Mouse (Mus musculus) stomach, embryonic 14.5 days (tissue): ENCODE data around the gene Agtrap. TPM values are rescaled to one million over a fixed set of nuclear protein-coding genes. Genes with fewer than 3 reads are reported as not detected.

ENCODE experiments used
- ATAC-seq: fragments of 200-750 bp; cut with Nextera tagmentation; 2 replicates; pipeline ENCODE4 v1.8.0; 2017; ENCODE audit warnings: low read depth, moderate TSS enrichment; ENCODE audit not compliant: insufficient number of reproducible peaks, insufficient read depth, low FRiP score
- H3K27ac ChIP-seq: fragments of 300-500 bp; sonication (generic); 2 replicates; pipeline ENCODE4 v1.5.1; 2014; ENCODE audit warnings: mild to moderate bottlenecking, low read length, moderate library complexity, mixed read lengths
- H3K27me3 ChIP-seq: fragments of 300-500 bp; sonication (generic); 2 replicates; pipeline ENCODE4 v1.6.1; 2014; ENCODE audit warnings: low read length, control low read depth, mixed read lengths; ENCODE audit not compliant: control insufficient read depth, insufficient read depth
- H3K36me3 ChIP-seq: fragments of 300-500 bp; sonication (generic); 2 replicates; pipeline ENCODE4 v1.6.1; 2014; ENCODE audit warnings: mild to moderate bottlenecking, control low read depth, low read length, moderate library complexity, mixed read lengths; ENCODE audit not compliant: control insufficient read depth, insufficient read depth
- H3K4me1 ChIP-seq: fragments of 300-500 bp; sonication (generic); 2 replicates; pipeline ENCODE4 v1.6.1; 2014; ENCODE audit warnings: low read length, control low read depth, mixed read lengths; ENCODE audit not compliant: control insufficient read depth, insufficient read depth
- H3K4me2 ChIP-seq: fragments of 300-500 bp; sonication (generic); replicated peaks from 2 replicates; pipeline ENCODE4 v1.6.1; 2014; ENCODE audit warnings: low read depth, low read length, control low read depth
- H3K4me3 ChIP-seq: fragments of 300-500 bp; sonication (generic); 2 replicates; pipeline ENCODE4 v1.5.1; 2014; ENCODE audit warnings: low read depth, low read length, control low read depth
- H3K9ac ChIP-seq: fragments of 300-500 bp; sonication (generic); replicated peaks from 2 replicates; pipeline ENCODE4 v1.6.1; 2014; ENCODE audit warnings: low read depth, mild to moderate bottlenecking, control low read depth, low read length, moderate library complexity, mixed read lengths
- H3K9me3 ChIP-seq: fragments of 300-500 bp; sonication (generic); 2 replicates; pipeline ENCODE4 v1.6.1; 2016; ENCODE audit warnings: low read depth, low read length, control low read depth; ENCODE audit not compliant: control insufficient read depth
- WGBS: fragments of 180-500 bp; shearing (Covaris S2); extraction: QIAGEN DNeasy Blood & Tissue Kit; methylation state at CpG from one replicate; pipeline ENCODE4 v1.1.7; 2014; 5-methylcytosine and 5-hydroxymethylcytosine counted together
- polyA plus RNA-seq: library from polyadenylated mRNA; unstranded; fragments of >200 nt; fragmentation: Nextera tagmentation; extraction: Ambion mirVana; gene quantifications from 2 replicates; pipeline ENCODE4 v1.2.1, GENCODE M21; 2014

The Agtrap gene
- 12.8 and 13.3 TPM in 2 replicates for polyA plus RNA-seq

DNA sequence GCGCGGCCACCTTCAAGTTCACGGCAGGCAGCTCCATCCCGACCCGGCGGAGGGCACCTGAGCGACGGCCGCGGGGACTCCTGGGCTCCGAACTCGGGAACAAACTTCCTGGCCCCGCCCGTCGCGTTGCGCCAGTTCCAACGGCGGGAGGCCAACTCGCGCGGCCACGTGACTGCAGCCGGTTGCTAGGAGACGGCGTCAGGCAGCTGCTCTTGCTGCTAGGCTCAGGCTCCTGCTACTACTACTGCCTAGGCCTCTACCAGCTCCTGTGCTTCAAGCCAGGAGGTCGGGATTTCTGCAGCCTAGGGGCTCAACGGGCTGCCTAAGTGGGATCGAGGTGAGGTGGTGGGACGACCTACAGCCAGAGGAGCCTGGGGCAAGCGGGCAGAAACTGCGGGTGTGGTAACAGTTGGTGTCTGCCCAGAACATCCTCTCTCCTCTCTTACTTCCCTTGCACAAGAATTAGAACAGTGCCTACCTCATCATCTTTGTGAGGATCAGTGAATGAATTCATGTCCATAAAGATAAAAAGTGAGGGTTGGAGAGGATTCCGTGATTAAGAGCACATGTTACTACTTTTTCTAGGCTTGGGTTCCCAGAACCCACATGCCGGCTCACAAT lies at the start of gene Agtrap:
Gene Agtrap (minus strand): TSS at position 125 of the 621 bp plus-strand sequence.
- H3K9ac ChIP-seq = peak within 1 kb of the TSS; percentile 64
- peak within 1 kb of the TSS; percentile 1; the same call in 1 of the 2 replicates for H3K27ac ChIP-seq
- H3K4me2 ChIP-seq = peak within 1 kb of the TSS; percentile 87
- H3K27me3 ChIP-seq = no peaks in the 10 kb centered on the region
- WGBS = 5% methylated on average over 34 of the region's 34 CpGs
- ATAC-seq = peak; percentile 92
- peak within 1 kb of the TSS; percentile 78 for H3K4me3 ChIP-seq
- H3K4me1 ChIP-seq = peaks cover 16% of the 10 kb centered on the region; the same call in 1 of the 2 replicates
- no peaks in the 10 kb centered on the region for H3K9me3 ChIP-seq
- no peaks in the 10 kb centered on the region for H3K36me3 ChIP-seq

DNA sequence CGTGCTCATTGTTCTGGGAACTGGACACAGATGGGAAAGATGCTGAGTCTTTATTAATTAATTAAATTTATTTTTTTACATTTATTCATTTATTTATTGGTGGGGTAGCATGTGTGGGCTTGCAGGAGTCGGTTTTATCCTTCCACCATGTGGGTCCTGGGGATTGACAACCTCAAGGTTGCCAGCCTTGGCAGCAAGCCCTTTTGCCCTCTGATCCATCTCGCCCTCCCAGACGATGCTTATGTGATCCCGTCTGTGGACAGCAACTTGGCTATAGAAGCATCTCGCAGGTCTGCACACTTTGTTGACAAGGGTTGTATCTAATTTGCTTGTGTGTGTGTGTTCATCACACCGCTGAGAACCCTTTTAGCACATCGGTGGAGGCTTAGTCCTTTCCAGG lies 49.7 kb upstream of the Agtrap start:
- H3K36me3 ChIP-seq = no peaks in the 10 kb centered on the region
- ATAC-seq = no peak
- H3K27me3 ChIP-seq = no peaks in the 10 kb centered on the region
- no peak overlapping the region for H3K9ac ChIP-seq
- H3K4me3 ChIP-seq = no peak overlapping the region
- no peak overlapping the region for H3K4me2 ChIP-seq
- no peaks in the 10 kb centered on the region for H3K9me3 ChIP-seq
- WGBS = 68% methylated on average over 8 of the region's 8 CpGs
- 0 out of 2 replicates have a peak, but pooled peaks cover 3% of the 10 kb centered on the region for H3K4me1 ChIP-seq
- no peak overlapping the region for H3K27ac ChIP-seq

DNA sequence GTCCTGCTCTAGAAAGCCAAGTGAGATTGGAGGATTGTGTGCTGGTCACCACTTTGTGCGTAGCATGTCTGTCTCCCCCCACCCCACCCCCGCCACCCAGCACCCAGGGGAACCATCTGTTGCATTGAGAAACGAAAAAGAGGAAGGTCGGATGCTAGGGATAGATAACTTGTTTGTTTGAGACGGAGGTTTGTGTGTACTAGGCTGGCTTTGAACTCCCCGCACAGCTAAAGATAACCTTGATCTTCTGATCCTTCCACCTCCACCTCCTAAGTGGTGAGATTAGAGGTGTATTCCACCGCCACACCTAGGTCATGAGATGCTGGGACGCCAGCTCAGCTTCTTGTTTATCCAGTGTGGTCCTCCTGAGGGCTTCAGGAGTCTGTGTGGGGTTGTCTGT lies 47.2 kb upstream of the Agtrap start:
- Histone ChIP-seq H3K27me3 (peaks cover 6% of the 10 kb centered on the region), H3K36me3 (no peaks in the 10 kb centered on the region), H3K9me3 (no peaks in the 10 kb centered on the region), H3K27ac (no peak overlapping the region), H3K4me2 (no peak overlapping the region), H3K4me3 (no peak overlapping the region), H3K4me1 (peaks cover 5% of the 10 kb centered on the region; the same call in 1 of the 2 replicates), H3K9ac (no peak overlapping the region)
- no peak for ATAC-seq
- 78% methylated on average over 8 of the region's 8 CpGs for WGBS

DNA sequence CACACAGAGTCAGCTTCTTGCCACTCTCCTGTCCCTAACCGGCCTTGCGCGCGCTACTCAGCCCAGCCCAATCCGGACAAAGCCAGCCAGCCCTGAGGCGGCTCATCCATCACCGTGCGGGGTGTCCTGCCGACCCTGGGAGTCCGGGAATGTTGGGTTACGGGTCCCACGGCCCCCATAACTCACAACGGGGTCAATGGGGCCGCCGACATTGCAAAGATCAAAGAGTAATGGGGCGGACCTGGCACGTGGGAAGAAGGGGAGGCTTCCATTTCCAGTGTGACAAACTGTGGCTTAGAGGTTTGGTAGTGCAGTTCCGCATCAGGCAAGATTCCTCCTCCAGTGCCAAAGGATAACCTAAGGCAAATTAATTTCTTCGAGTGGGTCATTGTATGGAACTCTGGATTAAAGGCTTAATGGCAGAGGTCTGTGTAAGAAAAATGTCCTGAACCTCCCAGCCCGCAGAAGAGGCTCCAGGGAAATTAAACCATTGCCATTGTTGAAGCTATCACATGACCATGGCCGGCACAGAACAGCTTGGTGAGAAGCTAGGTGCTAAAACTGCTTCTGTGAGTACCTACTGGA lies 43.8 kb upstream of the Agtrap start:
- Histone ChIP-seq H3K9me3 (no peaks in the 10 kb centered on the region), H3K36me3 (no peaks in the 10 kb centered on the region), H3K4me1 (peaks cover 5% of the 10 kb centered on the region; the same call in 1 of the 2 replicates), H3K4me3 (peak overlapping the region; percentile 67), H3K27ac (no peak overlapping the region), H3K9ac (no peak overlapping the region), H3K4me2 (peak overlapping the region; percentile 99), H3K27me3 (peaks cover 20% of the 10 kb centered on the region)
- peak; percentile 31; the same call in 1 of the 2 replicates for ATAC-seq
- WGBS = 1% methylated on average over 21 of the region's 21 CpGs

- H3K27ac ChIP-seq = peak within 1 kb of the TSS; percentile 11; the same call in 1 of the 2 replicates
- H3K4me2 ChIP-seq = peak within 1 kb of the TSS; percentile 99
- under 1% methylated on average over 81 of the region's 87 CpGs for WGBS
- no peaks in the 10 kb centered on the region for H3K9me3 ChIP-seq
- peak within 1 kb of the TSS; percentile 61; the same call in 1 of the 2 replicates for H3K9ac ChIP-seq
- peak within 1 kb of the TSS; percentile 67 for H3K4me3 ChIP-seq
- H3K27me3 ChIP-seq = peaks cover 20% of the 10 kb centered on the region
- H3K36me3 ChIP-seq = no peaks in the 10 kb centered on the region
- peak; percentile 94 for ATAC-seq
- peaks cover 5% of the 10 kb centered on the region; the same call in 1 of the 2 replicates for H3K4me1 ChIP-seq
Measured at GRCm38 (mm10) chr4:148130561-148131413, 43.0 kb upstream of the Agtrap start, which contains the start of gene Draxin. Draxin (minus strand) TSS chr4:148130698.

- peaks cover 20% of the 10 kb centered on the region for H3K27me3 ChIP-seq
- peak within 1 kb of the TSS; percentile 99 for H3K4me2 ChIP-seq
- no peak for ATAC-seq
- H3K27ac ChIP-seq = peak within 1 kb of the TSS; percentile 11; the same call in 1 of the 2 replicates
- H3K4me1 ChIP-seq = peaks cover 5% of the 10 kb centered on the region; the same call in 1 of the 2 replicates
- WGBS = under 1% methylated on average over 18 of the region's 18 CpGs
- peak within 1 kb of the TSS; percentile 67 for H3K4me3 ChIP-seq
- H3K36me3 ChIP-seq = no peaks in the 10 kb centered on the region
- peak within 1 kb of the TSS; percentile 61; the same call in 1 of the 2 replicates for H3K9ac ChIP-seq
- H3K9me3 ChIP-seq = no peaks in the 10 kb centered on the region
Measured at GRCm38 (mm10) chr4:148130133-148130532, 42.3 kb upstream of the Agtrap start, which contains the start of gene Mad2l2. Mad2l2 (plus strand) TSS chr4:148130384.

DNA sequence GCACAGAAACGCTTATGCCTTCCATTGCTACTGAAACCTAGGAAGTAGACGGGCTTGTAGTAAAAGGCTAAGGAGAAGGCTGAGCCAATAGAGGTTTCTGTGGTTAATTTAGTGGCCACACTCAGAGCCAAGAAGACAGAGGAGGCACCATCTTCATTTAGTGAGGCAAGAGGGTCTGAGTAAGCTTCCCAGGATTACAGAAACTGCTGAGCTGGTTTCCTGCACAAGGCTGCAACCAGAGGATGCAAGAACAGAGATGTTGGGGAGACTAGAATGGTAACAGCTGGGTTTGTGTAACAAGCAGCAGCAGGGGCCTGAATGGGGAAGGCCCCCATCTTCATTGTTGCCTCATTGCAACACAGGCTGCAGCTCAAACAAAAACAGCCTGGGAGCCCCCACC lies 40.8 kb upstream of the Agtrap start:
- Histone ChIP-seq H3K36me3 (no peaks in the 10 kb centered on the region), H3K4me1 (peaks cover 5% of the 10 kb centered on the region; the same call in 1 of the 2 replicates), H3K27me3 (peaks cover 20% of the 10 kb centered on the region), H3K9me3 (no peaks in the 10 kb centered on the region), H3K27ac (no peak overlapping the region), H3K4me3 (no peak overlapping the region), H3K4me2 (no peak overlapping the region), H3K9ac (no peak overlapping the region)
- no peak for ATAC-seq
- 70% methylated on average over 2 of the region's 2 CpGs for WGBS

DNA sequence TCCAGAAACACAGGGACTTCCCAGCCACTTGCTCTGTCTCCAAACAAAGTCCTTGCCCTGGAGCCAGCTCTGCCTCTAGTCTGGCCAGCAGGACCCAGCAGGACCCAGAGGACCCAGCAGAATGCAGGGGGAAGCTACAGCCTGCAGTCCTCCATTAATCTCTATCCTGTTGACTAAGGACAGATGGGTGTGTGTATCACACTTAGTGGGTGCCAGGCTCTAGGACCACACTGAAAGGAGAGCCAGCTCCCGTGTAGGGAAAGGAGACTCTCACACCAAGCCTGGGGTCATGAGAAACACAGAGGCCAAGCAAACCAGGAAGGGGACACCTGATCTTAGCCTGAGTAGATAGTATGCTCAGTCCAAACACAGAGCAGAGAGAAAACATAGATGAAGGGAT lies 40.4 kb upstream of the Agtrap start:
- Histone ChIP-seq H3K9ac (no peak overlapping the region), H3K27ac (no peak overlapping the region), H3K27me3 (peaks cover 20% of the 10 kb centered on the region), H3K4me1 (peaks cover 5% of the 10 kb centered on the region; the same call in 1 of the 2 replicates), H3K9me3 (no peaks in the 10 kb centered on the region), H3K4me3 (no peak overlapping the region), H3K36me3 (no peaks in the 10 kb centered on the region), H3K4me2 (no peak overlapping the region)
- no peak for ATAC-seq
- 56% methylated on average over 1 of the region's 1 CpGs for WGBS
